Mouse (Mus musculus) G1E (cell line): ENCODE results near the gene Mbnl1.

Source experiments
- CTCF ChIP-seq: IDR thresholded peaks from 2 replicates; pipeline ENCODE4 v1.5.1; 2012; ENCODE audit warnings: low read depth, low read length, inconsistent platforms, mixed read lengths
- GATA1 ChIP-seq: IDR thresholded peaks from 2 replicates; pipeline ENCODE4 v1.6.1; 2012; ENCODE audit warnings: borderline replicate concordance, low read length, inconsistent platforms, mixed read lengths

DNA sequence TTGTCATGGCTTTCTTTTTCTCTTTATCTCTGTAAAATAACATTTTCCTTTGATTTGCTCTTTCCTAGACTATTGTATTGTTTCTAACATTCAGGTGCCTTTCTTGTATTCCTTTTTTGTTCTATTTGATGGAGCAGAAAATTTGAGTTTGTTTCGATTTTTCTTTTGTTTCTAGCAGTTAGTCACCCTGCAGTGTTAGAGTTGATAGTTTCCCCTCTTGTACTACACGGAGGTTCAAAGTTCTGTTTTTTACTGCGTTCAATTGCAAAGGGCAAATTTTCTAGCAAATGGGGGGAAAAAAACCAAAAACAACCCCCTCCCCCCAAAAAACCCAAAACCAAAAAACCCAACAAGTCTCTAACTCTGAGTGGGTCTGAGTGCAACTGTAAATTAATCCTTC, 26.0 kb downstream of the Mbnl1 start:
- TF ChIP-seq CTCF (no peak), GATA1 (no peak)
